Mouse (Mus musculus): ENCODE results near the gene Rasgrp3.
"Not testable (repeated sequence)": the region's sequence is repeated elsewhere in the genome, so short reads cannot be mapped to it uniquely, and the experiment has no call there.

The Rasgrp3 gene

DNA sequence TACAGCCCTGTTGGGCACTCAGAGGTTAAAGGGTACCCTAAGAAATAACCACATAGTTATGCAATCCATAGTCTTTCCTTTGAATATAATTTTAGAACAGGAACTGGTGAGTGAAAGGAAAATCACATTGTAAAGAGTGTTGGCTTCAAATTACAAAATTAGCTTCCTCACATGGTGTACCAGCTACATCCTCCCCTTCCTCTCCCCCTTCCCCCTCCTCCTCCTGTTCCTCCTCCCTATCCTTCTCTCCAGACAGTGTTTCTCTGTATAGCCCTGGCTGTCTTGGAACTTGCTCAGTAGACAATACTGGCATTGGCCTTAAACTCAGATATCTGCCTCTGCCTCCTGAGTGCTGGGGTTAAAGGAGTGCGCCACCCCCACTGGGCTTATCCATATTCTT is 26.1 kb downstream of the Rasgrp3 start:
- DNase-seq (ENCODE audit: extremely low spot score, low spot score) = no peak

- not testable (repeated sequence) for DNase-seq (ENCODE audit: extremely low spot score, low spot score)
Observed at GRCm38 (mm10) chr17:75463223-75463622, 27.5 kb downstream of the Rasgrp3 start.

DNA sequence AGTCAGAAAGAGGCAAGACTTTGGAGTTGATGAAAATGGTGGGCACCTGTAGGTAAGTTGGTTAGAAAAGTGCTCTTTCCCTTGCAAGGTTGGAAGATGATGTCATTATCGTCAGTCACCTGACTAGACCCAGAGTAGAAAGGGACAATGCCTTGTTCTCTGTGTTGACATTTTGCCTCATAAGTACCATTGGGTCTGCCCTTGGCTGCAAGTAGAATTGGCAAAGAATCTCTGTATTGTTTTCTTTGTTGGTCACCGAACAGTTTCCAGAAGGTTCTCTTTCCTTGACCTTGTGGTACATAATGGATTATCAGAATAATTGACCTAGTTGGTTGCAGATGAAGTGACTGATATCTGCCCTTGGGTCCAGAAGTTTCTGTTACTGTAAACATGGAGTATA is 27.9 kb downstream of the Rasgrp3 start:
- DNase-seq (ENCODE audit: extremely low spot score, low spot score) = no peak

DNA sequence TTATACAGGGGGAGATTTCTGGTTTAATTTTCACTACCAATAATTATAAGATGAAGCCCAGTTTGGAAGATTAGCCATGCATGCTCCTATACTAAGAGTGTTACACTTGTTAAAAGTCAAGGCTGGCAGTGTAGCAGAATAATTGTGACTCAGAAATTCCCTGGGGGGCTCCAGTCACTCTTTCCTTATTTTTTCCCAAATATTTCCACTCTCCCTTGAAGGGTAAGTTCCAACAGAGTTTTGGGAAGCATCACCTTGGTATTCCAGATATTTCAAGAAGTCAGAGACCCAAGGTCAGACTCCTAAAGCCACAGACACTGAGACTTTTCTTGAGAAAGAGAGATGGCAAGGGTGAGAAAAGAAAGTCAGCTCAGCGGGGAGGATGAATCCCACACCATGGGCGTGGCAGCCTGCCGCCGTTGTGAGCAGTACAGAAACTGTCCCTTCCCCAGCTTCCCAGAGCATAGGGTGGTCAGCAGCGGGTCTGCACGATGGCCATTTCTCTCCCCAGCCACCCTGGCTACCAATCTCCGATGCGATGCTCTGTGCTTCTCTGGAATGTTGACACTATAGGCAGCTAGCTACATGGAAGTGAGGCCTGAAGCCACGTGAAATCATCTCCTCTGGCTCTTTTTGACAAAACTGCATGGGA is 28.8 kb downstream of the Rasgrp3 start:
- DNase-seq (ENCODE audit: extremely low spot score, low spot score) = no peak

DNA sequence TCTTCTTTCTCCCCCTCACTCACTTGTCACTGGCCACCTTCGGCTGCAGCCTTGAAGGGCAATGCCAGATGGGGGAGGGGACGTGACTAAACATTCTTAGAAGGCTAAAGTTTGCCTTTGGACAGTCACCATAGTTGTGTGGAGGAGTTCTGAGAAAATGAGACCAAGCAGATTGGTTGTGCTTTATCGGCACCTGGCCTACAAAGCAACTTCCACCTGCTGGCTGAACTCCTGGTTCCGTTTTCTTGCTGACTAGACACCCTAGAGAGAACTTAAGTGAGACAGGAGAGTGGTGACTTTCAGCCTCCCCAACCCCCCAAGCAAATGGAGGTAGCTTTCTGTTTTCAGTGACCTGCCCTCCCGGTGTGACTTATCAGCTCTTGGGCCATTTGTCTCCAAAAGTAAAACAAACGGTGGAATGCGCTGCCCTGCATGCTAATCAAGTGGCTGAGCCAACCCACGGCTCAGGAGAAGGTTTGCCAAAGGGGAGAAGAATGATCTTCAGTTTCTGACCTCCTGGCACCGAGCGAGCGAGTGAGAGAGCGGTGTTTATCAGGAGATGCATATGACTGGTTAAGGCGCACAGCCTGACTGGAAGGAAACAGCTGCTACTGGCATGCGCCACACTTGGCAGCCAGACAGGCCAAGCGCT is 29.4 kb downstream of the Rasgrp3 start:
- DNase-seq (ENCODE audit: extremely low spot score, low spot score) = peak; percentile 52

DNA sequence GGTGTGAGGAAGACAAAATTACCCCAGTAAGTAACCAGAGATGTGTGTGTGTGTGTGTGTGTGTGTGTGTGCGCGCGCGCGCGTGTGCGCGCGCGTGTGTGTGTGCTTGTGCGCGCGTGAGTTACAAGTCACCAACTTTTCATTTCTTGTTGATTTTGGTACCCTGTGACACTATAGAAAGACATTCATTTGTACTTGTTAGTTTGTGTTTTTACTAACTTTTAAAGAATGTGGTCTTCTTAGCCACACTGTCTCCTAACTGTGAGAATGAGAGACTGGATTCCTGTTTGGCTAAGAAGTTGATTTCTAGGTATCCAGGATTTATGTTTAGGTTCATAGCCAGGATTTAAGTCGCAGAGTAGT is 29.9 kb downstream of the Rasgrp3 start:
- no peak for DNase-seq (ENCODE audit: extremely low spot score, low spot score)

GRCm38 (mm10) chr17:75466948-75467347 is 31.3 kb downstream of the Rasgrp3 start:
- DNase-seq (ENCODE audit: extremely low spot score, low spot score) = no peak

DNA sequence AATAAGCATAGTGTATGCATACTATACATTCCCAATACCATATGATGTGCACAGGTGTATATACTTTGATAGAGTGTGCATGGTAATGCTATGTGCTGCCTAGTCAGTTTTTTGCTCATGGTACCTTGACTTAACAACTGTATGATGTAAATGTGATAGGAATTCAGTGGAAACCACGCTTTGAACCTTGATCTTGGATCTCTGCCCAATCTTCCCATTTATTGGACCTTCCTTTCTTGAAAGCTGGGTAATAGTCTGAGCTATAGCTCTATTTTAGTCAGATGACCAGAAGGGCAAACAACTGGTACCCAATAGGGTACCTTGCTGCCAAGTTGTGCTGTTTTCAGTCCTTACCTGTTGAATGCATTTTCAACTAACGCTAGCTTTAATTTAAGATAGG is 31.8 kb downstream of the Rasgrp3 start:
- DNase-seq (ENCODE audit: extremely low spot score, low spot score) = no peak

GRCm38 (mm10) chr17:75468479-75469114 is 32.9 kb downstream of the Rasgrp3 start:
- DNase-seq (ENCODE audit: extremely low spot score, low spot score) = no peak

- DNase-seq (ENCODE audit: extremely low spot score, low spot score) = no peak
Observed at GRCm38 (mm10) chr17:75470325-75470724, 34.6 kb downstream of the Rasgrp3 start.

- no peak for DNase-seq (ENCODE audit: extremely low spot score, low spot score)
Observed at GRCm38 (mm10) chr17:75470885-75471610, 35.4 kb downstream of the Rasgrp3 start.

GRCm38 (mm10) chr17:75471644-75472253 is 36.1 kb downstream of the Rasgrp3 start:
- no peak for DNase-seq (ENCODE audit: extremely low spot score, low spot score)

- DNase-seq (ENCODE audit: extremely low spot score, low spot score) = no peak
Observed at GRCm38 (mm10) chr17:75472379-75472778, 36.7 kb downstream of the Rasgrp3 start.

DNA sequence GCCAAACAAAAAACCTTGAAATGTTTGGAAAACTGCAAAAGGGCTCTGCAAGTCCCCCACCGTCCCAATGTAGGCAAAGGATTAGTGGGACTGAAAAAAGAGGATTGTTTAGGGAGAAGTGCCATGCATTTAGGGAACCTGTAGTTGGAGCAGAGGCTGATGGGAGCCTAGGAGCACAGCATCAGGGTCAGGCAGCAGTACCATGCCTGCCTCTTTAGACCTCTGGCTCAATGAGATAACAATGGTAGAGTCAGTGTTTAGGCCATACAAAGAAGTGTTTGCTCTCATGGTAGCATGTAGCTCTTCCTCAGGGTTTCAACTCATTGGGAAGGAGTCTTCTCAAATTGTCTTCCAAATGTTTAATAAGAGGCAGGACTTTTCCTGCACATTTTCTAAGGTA is 40.3 kb downstream of the Rasgrp3 start:
- no peak for DNase-seq (ENCODE audit: extremely low spot score, low spot score)

- DNase-seq (ENCODE audit: extremely low spot score, low spot score) = no peak
Observed at GRCm38 (mm10) chr17:75476736-75477416, 41.2 kb downstream of the Rasgrp3 start.

DNA sequence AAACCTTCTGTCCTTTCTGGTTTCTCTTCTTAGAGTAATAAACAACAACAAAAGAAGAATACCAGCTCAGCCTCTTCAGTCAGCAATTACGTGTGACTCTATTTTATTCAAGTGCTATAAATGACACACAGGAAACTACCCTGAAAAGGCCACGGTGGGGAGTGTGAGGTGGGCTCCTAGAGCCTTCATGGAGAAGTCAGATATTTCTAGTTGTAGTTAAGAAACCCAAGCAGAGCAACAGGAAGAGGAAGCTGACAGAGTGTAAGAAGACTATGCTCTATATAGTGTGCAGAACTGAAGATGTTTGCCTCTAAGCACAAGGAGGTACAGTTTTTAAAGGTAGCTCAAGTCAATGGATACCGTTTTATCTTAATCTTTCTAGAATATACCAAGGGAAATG is 42.0 kb downstream of the Rasgrp3 start:
- DNase-seq (ENCODE audit: extremely low spot score, low spot score) = no peak

GRCm38 (mm10) chr17:75478836-75479235 is 43.1 kb downstream of the Rasgrp3 start:
- no peak for DNase-seq (ENCODE audit: extremely low spot score, low spot score)

DNA sequence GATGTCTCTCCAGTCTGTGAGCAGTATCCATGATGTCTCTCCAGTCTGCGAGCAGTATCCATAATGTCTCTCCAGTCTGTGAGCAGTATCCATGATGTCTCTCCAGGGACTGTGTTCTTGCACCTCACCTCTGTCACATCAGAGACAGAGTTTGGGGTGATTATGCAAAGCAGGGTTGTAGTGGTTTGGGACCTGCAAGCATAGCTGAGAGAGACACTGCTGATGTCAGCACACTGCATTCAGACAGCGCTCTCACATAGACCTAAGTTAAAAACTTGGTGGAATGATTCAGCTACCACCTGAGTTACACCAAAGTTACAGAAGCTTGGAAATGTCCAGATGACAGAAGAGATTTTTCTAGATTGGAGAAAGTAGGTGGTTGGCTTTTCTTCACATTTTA is 44.0 kb downstream of the Rasgrp3 start:
- no peak for DNase-seq (ENCODE audit: extremely low spot score, low spot score)

GRCm38 (mm10) chr17:75480379-75480778 is 44.7 kb downstream of the Rasgrp3 start:
- DNase-seq (ENCODE audit: extremely low spot score, low spot score) = no peak

DNA sequence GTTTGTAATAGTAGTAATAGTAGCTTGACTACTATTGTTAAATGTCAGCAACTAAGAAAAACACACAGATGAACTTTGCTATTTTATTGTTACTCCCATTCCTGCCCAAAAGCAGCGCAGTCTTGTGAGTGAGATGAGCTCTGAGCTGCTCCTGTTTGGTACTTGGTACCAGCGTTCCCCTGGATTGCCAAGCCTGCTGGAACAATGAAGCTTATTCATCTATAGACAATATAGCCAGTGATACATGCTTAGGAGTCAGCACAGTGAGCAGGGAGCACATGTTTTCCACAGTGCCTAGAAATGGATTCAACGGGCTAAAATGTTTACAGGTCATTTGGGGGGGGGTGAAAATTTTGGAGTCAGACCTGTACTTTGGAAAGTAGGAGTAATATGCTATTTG is 50.5 kb downstream of the Rasgrp3 start:
- no peak for DNase-seq (ENCODE audit: extremely low spot score, low spot score)

DNA sequence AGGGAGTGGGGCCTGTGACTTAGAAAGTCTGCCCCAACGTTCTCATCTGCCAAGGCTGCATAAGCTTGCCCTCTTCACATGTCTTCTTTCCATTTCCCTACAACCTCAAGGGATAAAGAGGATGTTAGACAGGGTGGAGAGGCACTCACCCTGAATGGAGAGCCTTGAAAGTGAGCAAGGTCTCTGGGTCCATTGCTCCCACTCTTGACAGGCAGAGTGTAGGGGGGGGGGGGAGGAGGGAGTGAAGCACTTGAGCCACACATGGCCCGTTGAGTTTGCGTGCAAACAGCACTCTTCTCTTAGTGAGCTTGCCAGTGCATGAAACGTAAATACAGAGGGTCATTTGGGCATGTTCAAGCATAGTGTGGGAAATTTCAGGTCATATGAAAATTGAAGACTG is 59.5 kb downstream of the Rasgrp3 start:
- no peak for DNase-seq (ENCODE audit: extremely low spot score, low spot score)
